ENCODE assay signal across 8 mouse cellular contexts in genomic region chr4:115133621-115134295, GRCm38 (mm10). TPM values are rescaled to one million over a fixed set of nuclear protein-coding genes. Genes with fewer than 3 reads are reported as not detected.
A peak's percentile ranks its signal among the peaks of the same experiment; 100 is the strongest.
DNase-seq lines count a peak whose midpoint lies in the region; ATAC-seq lines count a peak whose summit lies in the region.

Cyp4x1 (minus strand) TSS chr4:115134281.

- peaks cover 38% of the 10 kb centered on the region for H3K27me3 ChIP-seq in heart, embryonic 13.5 days (replicated peaks)
- 0 out of 2 replicates have a peak, but pooled peaks cover 2% of the 10 kb centered on the region for H3K27me3 ChIP-seq in neural tube, embryonic 14.5 days (ENCODE audit: control insufficient read depth, insufficient read depth, low read length)

- no peak for DNase-seq in heart, postnatal 36 days
- peak; percentile 80 to 81 for DNase-seq in cerebellum, postnatal 14 days
- peak; percentile 60 to 66 for DNase-seq in frontal cortex, postnatal 25 days (ENCODE audit: low spot score in 2 of 2)
- DNase-seq in left cerebral cortex, adult 8-10 months (ENCODE audit: low spot score in 2 of 2), result peak; percentile 64 to 82
- DNase-seq in adrenal gland, adult 8-10 months, result no peak
- DNase-seq in urinary bladder, adult 2 months (ENCODE audit: low spot score), result no peak

- H3K27ac ChIP-seq in heart, embryonic 13.5 days (replicated peaks), result no peak within 1 kb of the TSS
- H3K27ac ChIP-seq in neural tube, embryonic 14.5 days (ENCODE audit: low read depth, low read length), result peak within 1 kb of the TSS; percentile 23

- peak within 1 kb of the TSS; percentile 27 for H3K4me3 ChIP-seq in heart, embryonic 13.5 days
- H3K4me3 ChIP-seq in neural tube, embryonic 14.5 days (ENCODE audit: low read depth, low read length), result peak within 1 kb of the TSS; percentile 47

- H3K36me3 ChIP-seq in heart, embryonic 13.5 days, result no peaks in the 10 kb centered on the region
- no peaks in the 10 kb centered on the region for H3K36me3 ChIP-seq in neural tube, embryonic 14.5 days (ENCODE audit: control insufficient read depth, insufficient read depth, low read length)

- no peaks in the 10 kb centered on the region for H3K9me3 ChIP-seq in heart, embryonic 13.5 days
- H3K9me3 ChIP-seq in neural tube, embryonic 14.5 days (ENCODE audit: control insufficient read depth, low read length), result no peaks in the 10 kb centered on the region

- WGBS in heart, embryonic 13.5 days, result 1% methylated on average over 29 of the region's 29 CpGs
- 0% methylated on average over 29 of the region's 29 CpGs for WGBS in neural tube, embryonic 14.5 days

- no peak within 1 kb of the TSS for H3K9ac ChIP-seq in heart, embryonic 13.5 days
- H3K9ac ChIP-seq in neural tube, embryonic 14.5 days (replicated peaks; ENCODE audit: low read depth, low read length), result peak within 1 kb of the TSS; percentile 66

- ATAC-seq in heart, embryonic 13.5 days (ENCODE audit: extremely low read depth, insufficient number of reproducible peaks, low FRiP score, low TSS enrichment), result no peak
- peak; percentile 91 for ATAC-seq in neural tube, embryonic 14.5 days (ENCODE audit: low read depth)

- peaks cover 14% of the 10 kb centered on the region for H3K4me1 ChIP-seq in heart, embryonic 13.5 days
- H3K4me1 ChIP-seq in neural tube, embryonic 14.5 days (ENCODE audit: control insufficient read depth, insufficient read depth, low read length), result no peaks in the 10 kb centered on the region

- intact Hi-C loops in heart, postnatal 36 days (cut with DNase I), result no loop called here

- H3K4me2 ChIP-seq in heart, embryonic 13.5 days, result peak within 1 kb of the TSS; percentile 63
- H3K4me2 ChIP-seq in neural tube, embryonic 14.5 days (ENCODE audit: low read depth, low read length), result peak within 1 kb of the TSS; percentile 65

RNA-seq across cellular contexts. Expression of gene Cyp4x1, which starts in this region (rescaled TPM):
- polyA plus RNA-seq in heart, embryonic 13.5 days (2015; fragmentation: Nextera tagmentation; extraction: Ambion mirVana), result 0.04 and 0.08 TPM in 2 replicates
- total RNA-seq in heart, postnatal 36 days (2021), result not detected
- 10 to 100 TPM; 11.7 to 14.8 (median 12.9) TPM for total RNA-seq in left cerebral cortex, adult 8-10 months (2022)
- polyA plus RNA-seq in neural tube, embryonic 14.5 days (2014; fragmentation: Nextera tagmentation; extraction: Ambion mirVana), result 10.8 and 11.6 TPM in 2 replicates
- total RNA-seq in adrenal gland, adult 8-10 months (2022), result not detected
- polyA plus RNA-seq in urinary bladder, adult 2 months (2012; rRNA removed), result 0.04 TPM in 1 of 2 replicates, not detected in the other

Comparison
In these comparisons a context has a peak if more than half of its experiments do, and no peak if none do; other contexts are left out.
1. RNA of gene Cyp4x1 (total RNA-seq): 11.7 to 14.8 TPM in left cerebral cortex, adult 8-10 months; not detected in heart, postnatal 36 days and not detected in adrenal gland, adult 8-10 months; every median in the first group is over 10 times any median in the second.
2. RNA of gene Cyp4x1 (polyA plus RNA-seq): 10.8 to 11.6 TPM in neural tube, embryonic 14.5 days; 0.04 to 0.08 TPM in heart, embryonic 13.5 days and 0.04 TPM in urinary bladder, adult 2 months; every median in the first group is over 10 times any median in the second.
3. DNase-seq: peak in cerebellum, postnatal 14 days (2 of 2), frontal cortex, postnatal 25 days (2 of 2) and left cerebral cortex, adult 8-10 months (2 of 2); none in heart, postnatal 36 days (0 of 2), adrenal gland, adult 8-10 months (single experiment) and urinary bladder, adult 2 months (single experiment).